Mouse (Mus musculus): ENCODE results near the gene Krtap28-13. TPM values are rescaled to one million over a fixed set of nuclear protein-coding genes. Genes with fewer than 3 reads are reported as not detected.

Gene Krtap28-13
- not detected in 2 replicates for polyA plus RNA-seq (2015; fragmentation: Nextera tagmentation; extraction: Ambion mirVana)

- Histone ChIP-seq H3K27me3 (no peaks in the 10 kb centered on the region), H3K9me3 (no peaks in the 10 kb centered on the region), H3K4me1 (replicated peaks) (no peaks in the 10 kb centered on the region), H3K4me2 (replicated peaks) (no peak within 1 kb of the TSS), H3K27ac (no peak within 1 kb of the TSS), H3K9ac (replicated peaks) (no peak within 1 kb of the TSS), H3K4me3 (replicated peaks) (no peak within 1 kb of the TSS), H3K36me3 (no peaks in the 10 kb centered on the region)
- no peak for ATAC-seq
- WGBS = 93% methylated on average over 4 of the region's 4 CpGs
These were observed at the start of gene Krtap28-13 for GRCm38 (mm10) chr1:83060643-83061042. Gene Krtap28-13, plus strand, starts transcription at chr1:83060930.

- ATAC-seq = no peak
- H3K4me3 ChIP-seq (replicated peaks) = no peak overlapping the region
- no peak overlapping the region for H3K27ac ChIP-seq
- WGBS = 91% methylated on average over 3 of the region's 3 CpGs
- no peaks in the 10 kb centered on the region for H3K36me3 ChIP-seq
- H3K27me3 ChIP-seq = no peaks in the 10 kb centered on the region
- no peaks in the 10 kb centered on the region for H3K4me1 ChIP-seq (replicated peaks)
- no peaks in the 10 kb centered on the region for H3K9me3 ChIP-seq
- no peak overlapping the region for H3K4me2 ChIP-seq (replicated peaks)
- H3K9ac ChIP-seq (replicated peaks) = no peak overlapping the region
These were observed 46.3 kb upstream of the Krtap28-13 start for GRCm38 (mm10) chr1:83014477-83014876.

DNA sequence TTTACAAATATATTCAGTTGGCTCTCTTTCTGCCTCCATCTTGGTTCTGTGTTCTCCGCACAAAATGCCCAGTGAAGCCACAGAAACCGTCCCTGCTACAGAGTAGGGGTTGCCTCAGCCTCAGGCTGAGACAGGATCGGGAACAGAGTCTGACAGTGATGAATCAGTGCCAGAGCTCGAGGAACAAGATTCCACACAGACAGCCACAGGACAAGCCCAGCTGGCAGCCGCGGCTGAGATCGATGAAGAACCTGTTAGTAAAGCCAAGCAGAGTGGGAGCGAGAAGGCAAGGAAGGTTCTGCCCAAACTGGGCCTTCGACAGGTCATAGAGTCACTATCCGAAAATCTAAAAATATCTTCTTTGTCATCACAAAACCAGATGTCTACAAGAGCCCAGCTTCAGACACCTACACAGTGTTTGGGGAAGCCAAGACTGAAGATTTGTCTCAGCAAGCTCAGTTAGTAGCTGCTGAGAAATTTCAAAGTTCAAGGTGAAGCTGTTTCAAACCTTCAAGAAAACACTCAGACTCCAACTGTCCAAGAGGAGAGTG lies 45.3 kb upstream of the Krtap28-13 start:
- Histone ChIP-seq H3K27me3 (no peaks in the 10 kb centered on the region), H3K4me1 (replicated peaks) (no peaks in the 10 kb centered on the region), H3K4me2 (replicated peaks) (no peak overlapping the region), H3K9me3 (no peaks in the 10 kb centered on the region), H3K9ac (replicated peaks) (no peak overlapping the region), H3K36me3 (no peaks in the 10 kb centered on the region), H3K4me3 (replicated peaks) (no peak overlapping the region), H3K27ac (no peak overlapping the region)
- 92% methylated on average over 10 of the region's 10 CpGs for WGBS
- no peak for ATAC-seq

GRCm38 (mm10) chr1:83016556-83016955 lies 44.2 kb upstream of the Krtap28-13 start:
- no peak overlapping the region for H3K9ac ChIP-seq (replicated peaks)
- H3K27ac ChIP-seq = no peak overlapping the region
- no peak for ATAC-seq
- no peak overlapping the region for H3K4me2 ChIP-seq (replicated peaks)
- no peaks in the 10 kb centered on the region for H3K27me3 ChIP-seq
- 59% methylated on average over 1 of the region's 1 CpGs for WGBS
- no peak overlapping the region for H3K4me3 ChIP-seq (replicated peaks)
- H3K4me1 ChIP-seq (replicated peaks) = no peaks in the 10 kb centered on the region
- H3K36me3 ChIP-seq = no peaks in the 10 kb centered on the region
- H3K9me3 ChIP-seq = no peaks in the 10 kb centered on the region

DNA sequence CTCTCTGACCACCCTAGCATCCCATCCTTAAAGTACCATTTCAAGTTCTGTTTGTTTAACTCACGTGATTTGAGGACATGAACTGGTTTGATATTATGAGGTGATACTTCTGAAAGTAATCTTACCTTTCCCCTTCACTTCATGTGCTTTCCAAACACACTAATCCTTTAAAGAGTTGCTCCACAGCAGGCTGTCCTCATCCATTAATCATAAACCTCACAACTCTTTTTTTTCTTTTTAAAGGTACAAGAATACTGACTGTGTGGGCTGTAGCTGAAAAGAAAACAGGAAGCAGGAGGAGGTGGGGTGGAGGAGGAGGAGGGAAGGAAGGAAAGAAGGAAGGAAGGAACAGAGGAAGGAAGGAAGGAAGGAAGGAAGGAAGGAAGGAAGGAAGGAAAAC lies 28.8 kb upstream of the Krtap28-13 start:
- Histone ChIP-seq H3K9me3 (no peaks in the 10 kb centered on the region), H3K4me3 (replicated peaks) (no peak overlapping the region), H3K36me3 (no peaks in the 10 kb centered on the region), H3K27me3 (no peaks in the 10 kb centered on the region), H3K4me2 (replicated peaks) (no peak overlapping the region), H3K4me1 (replicated peaks) (no peaks in the 10 kb centered on the region), H3K9ac (replicated peaks) (no peak overlapping the region), H3K27ac (no peak overlapping the region)
- WGBS = 48% methylated on average over 1 of the region's 1 CpGs
- no peak for ATAC-seq

DNA sequence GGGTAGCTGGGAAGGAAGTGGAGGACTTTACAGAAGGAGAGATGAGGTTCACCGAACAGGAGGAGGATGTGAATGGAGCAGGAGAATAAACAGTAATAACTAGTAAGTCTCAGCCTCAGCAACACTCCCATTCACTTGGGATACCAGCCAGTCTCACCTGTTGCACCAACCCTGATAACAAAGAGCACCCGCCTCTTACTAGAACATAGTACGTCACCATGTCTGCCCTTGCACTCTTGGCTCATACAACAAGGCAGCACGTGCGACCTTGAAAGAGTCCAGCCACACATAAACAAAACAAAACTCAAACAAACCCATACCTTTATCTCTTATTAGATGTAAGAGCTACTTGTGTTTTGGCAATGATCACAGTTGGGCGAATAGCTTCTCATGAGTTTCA lies 28.2 kb upstream of the Krtap28-13 start:
- Histone ChIP-seq H3K4me2 (replicated peaks) (no peak overlapping the region), H3K9me3 (no peaks in the 10 kb centered on the region)

DNA sequence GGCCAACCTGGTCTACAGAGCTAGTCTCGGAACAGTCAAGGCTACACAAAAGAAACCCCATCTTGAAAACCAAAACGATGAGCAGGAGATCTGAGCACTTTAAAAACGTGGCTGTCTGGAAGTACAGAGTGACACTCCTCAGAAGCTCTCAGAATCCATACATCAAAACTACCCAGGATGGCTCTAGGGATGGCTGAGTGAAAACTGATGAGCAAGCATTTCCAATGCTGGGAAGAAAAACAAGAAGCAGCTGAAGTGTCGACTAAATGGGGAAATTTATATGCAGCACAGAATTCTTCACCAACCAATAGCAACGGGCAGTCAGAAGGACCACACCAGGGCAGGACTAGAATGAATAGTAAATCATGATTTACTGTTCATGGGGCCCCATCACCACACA lies 26.2 kb upstream of the Krtap28-13 start:
- Histone ChIP-seq H3K9ac (replicated peaks) (no peak overlapping the region), H3K4me3 (replicated peaks) (no peak overlapping the region), H3K27me3 (no peaks in the 10 kb centered on the region), H3K36me3 (no peaks in the 10 kb centered on the region), H3K4me1 (replicated peaks) (peaks cover 6% of the 10 kb centered on the region; the same call in 1 of the 2 replicates), H3K27ac (no peak overlapping the region), H3K4me2 (replicated peaks) (no peak overlapping the region), H3K9me3 (no peaks in the 10 kb centered on the region)
- no peak for ATAC-seq
- 72% methylated on average over 5 of the region's 5 CpGs for WGBS

More for the DNA sequence above, 28.2 kb upstream of the Krtap28-13 start:
- no peak overlapping the region for H3K4me3 ChIP-seq (replicated peaks)
- no peaks in the 10 kb centered on the region for H3K36me3 ChIP-seq
- H3K27me3 ChIP-seq = no peaks in the 10 kb centered on the region
- no peaks in the 10 kb centered on the region; the same call in 1 of the 2 replicates for H3K4me1 ChIP-seq (replicated peaks)
- no peak for ATAC-seq
- no peak overlapping the region for H3K27ac ChIP-seq
- no peak overlapping the region for H3K9ac ChIP-seq (replicated peaks)
- 91% methylated on average over 6 of the region's 6 CpGs for WGBS

DNA sequence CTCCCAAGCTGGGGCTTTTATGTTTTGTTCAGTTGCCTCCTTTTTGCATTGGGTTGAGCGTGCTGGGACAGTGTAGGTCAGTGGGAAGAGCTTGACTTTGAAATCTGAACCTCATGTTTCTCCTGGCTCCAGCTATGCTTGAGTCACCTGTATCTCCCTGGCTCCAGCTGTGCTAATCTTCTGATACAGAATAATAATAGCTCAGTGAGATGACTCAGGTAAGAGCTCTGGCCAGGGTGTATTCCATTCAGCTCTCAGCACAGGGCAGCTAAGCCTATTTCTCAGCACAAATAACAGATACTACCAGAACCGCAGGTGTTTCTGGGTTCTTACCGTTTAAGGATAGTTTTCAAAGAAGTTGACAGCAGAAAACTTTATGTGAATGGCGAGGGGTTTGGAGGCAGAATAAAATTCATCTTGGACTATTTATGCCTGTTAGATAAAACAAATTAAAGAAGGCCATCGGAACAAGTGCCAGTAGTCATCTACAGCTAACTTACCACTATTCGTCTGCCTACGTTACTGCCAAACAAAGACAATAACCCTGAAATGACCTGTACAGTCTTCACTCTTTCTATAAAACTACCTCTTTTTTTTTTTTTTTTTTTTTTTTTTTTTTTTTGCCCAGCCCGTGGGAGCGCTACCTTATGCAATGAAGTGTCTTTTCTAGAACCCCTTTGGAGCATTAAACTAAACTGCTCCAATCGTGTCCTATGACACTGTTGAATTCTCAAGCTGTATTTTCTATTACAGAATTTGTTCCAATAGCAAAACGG lies 23.6 kb upstream of the Krtap28-13 start:
- no peak overlapping the region for H3K9ac ChIP-seq (replicated peaks)
- H3K4me1 ChIP-seq (replicated peaks) = peaks cover 6% of the 10 kb centered on the region; the same call in 1 of the 2 replicates

GRCm38 (mm10) chr1:83038109-83038672 lies 22.5 kb upstream of the Krtap28-13 start, which contains the start of gene Slc19a3:
Gene Slc19a3, minus strand, starts transcription at chr1:83038448.
- Histone ChIP-seq H3K4me1 (replicated peaks) (peaks cover 6% of the 10 kb centered on the region; the same call in 1 of the 2 replicates), H3K4me3 (replicated peaks) (peak within 1 kb of the TSS; percentile 51), H3K36me3 (no peaks in the 10 kb centered on the region), H3K9me3 (no peaks in the 10 kb centered on the region), H3K4me2 (replicated peaks) (peak within 1 kb of the TSS; percentile 74), H3K27ac (no peak within 1 kb of the TSS), H3K9ac (replicated peaks) (peak within 1 kb of the TSS; percentile 56), H3K27me3 (no peaks in the 10 kb centered on the region)
- peak; percentile 88 for ATAC-seq
- WGBS = 1% methylated on average over 25 of the region's 25 CpGs

More for the DNA sequence above, 23.6 kb upstream of the Krtap28-13 start:
- WGBS = 70% methylated on average over 11 of the region's 11 CpGs
- no peaks in the 10 kb centered on the region for H3K9me3 ChIP-seq
- H3K4me3 ChIP-seq (replicated peaks) = no peak overlapping the region
- H3K27me3 ChIP-seq = no peaks in the 10 kb centered on the region
- H3K4me2 ChIP-seq (replicated peaks) = no peak overlapping the region
- H3K36me3 ChIP-seq = no peaks in the 10 kb centered on the region
- no peak overlapping the region for H3K27ac ChIP-seq
- ATAC-seq = no peak

GRCm38 (mm10) chr1:83039080-83039479 lies 21.6 kb upstream of the Krtap28-13 start:
- WGBS = 82% methylated on average over 4 of the region's 4 CpGs
- H3K27ac ChIP-seq = no peak overlapping the region
- no peaks in the 10 kb centered on the region for H3K36me3 ChIP-seq
- H3K27me3 ChIP-seq = no peaks in the 10 kb centered on the region
- ATAC-seq = no peak
- H3K9ac ChIP-seq (replicated peaks) = no peak overlapping the region
- no peaks in the 10 kb centered on the region for H3K9me3 ChIP-seq
- H3K4me3 ChIP-seq (replicated peaks) = no peak overlapping the region
- no peak overlapping the region for H3K4me2 ChIP-seq (replicated peaks)
- H3K4me1 ChIP-seq (replicated peaks) = peaks cover 6% of the 10 kb centered on the region; the same call in 1 of the 2 replicates

DNA sequence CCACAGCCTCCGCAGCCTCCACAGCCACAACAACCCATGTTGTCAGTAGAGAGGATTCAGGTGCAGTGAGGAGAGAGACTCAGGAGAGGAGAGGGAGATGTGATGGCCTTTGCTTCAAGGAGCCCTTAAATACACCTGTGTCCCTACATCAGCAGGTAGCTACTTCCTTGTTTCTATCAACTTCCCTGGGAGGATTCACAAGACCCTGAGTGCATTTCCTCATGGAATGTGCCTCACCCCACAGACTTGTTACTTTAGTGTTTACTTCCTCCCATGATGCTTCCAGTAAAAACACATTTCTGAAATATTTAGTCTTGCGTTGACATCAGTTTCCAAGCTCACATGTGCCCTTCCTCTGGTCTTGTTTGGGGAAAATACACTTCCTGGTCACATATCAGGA lies 18.4 kb upstream of the Krtap28-13 start, which contains the start of gene Krtap28-10:
Gene Krtap28-10, minus strand, starts transcription at position 101 of the 400 bp plus-strand sequence.
- Histone ChIP-seq H3K4me2 (replicated peaks) (no peak within 1 kb of the TSS), H3K27me3 (no peaks in the 10 kb centered on the region), H3K36me3 (no peaks in the 10 kb centered on the region), H3K27ac (no peak within 1 kb of the TSS), H3K9me3 (no peaks in the 10 kb centered on the region), H3K4me1 (replicated peaks) (peaks cover 6% of the 10 kb centered on the region; the same call in 1 of the 2 replicates), H3K4me3 (replicated peaks) (no peak within 1 kb of the TSS), H3K9ac (replicated peaks) (no peak within 1 kb of the TSS)
- 95% methylated on average over 2 of the region's 2 CpGs for WGBS
- ATAC-seq = no peak

GRCm38 (mm10) chr1:83044882-83045427 lies 15.8 kb upstream of the Krtap28-13 start, which contains the start of gene Gm47969:
Gene Gm47969, plus strand, starts transcription at chr1:83044932.
- Histone ChIP-seq H3K4me2 (replicated peaks) (no peak within 1 kb of the TSS), H3K4me3 (replicated peaks) (no peak within 1 kb of the TSS), H3K27me3 (no peaks in the 10 kb centered on the region), H3K4me1 (replicated peaks) (no peaks in the 10 kb centered on the region), H3K36me3 (no peaks in the 10 kb centered on the region), H3K27ac (no peak within 1 kb of the TSS), H3K9me3 (no peaks in the 10 kb centered on the region), H3K9ac (replicated peaks) (no peak within 1 kb of the TSS)
- WGBS = 90% methylated on average over 5 of the region's 5 CpGs
- ATAC-seq = no peak
